Mouse (Mus musculus) CH12.LX (cell line): ENCODE results near the gene 4933424G06Rik. TPM values are rescaled to one million over a fixed set of nuclear protein-coding genes. Genes with fewer than 3 reads are reported as not detected.

ENCODE experiments used
- DNase-seq: peaks from one replicate; pipeline ENCODE4 v3.0.0-alpha.2; 2013; ENCODE audit errors: extremely low read depth
- H3K27ac ChIP-seq: 2 replicates; pipeline ENCODE4 v1.5.1; 2012; ENCODE audit warnings: low read depth, mild to moderate bottlenecking, control low read depth, moderate library complexity; ENCODE audit not compliant: insufficient read depth
- H3K27me3 ChIP-seq: replicated peaks from 2 replicates; pipeline ENCODE3; 2012; ENCODE audit warnings: inconsistent platforms
- H3K36me3 ChIP-seq, 2 experiments: replicated peaks in 1 of 2; 2 replicates each; pipeline versions ENCODE3 to v1.6.1; 2012; ENCODE audit warnings: inconsistent platforms in 1 of 2, low read length in 1 of 2, mild to moderate bottlenecking in 1 of 2, mixed read lengths in 1 of 2, moderate library complexity in 1 of 2; ENCODE audit not compliant: control insufficient read depth in 1 of 2, insufficient read depth in 1 of 2
- H3K4me1 ChIP-seq, 2 experiments: 2 replicates each; pipeline ENCODE4 v1.6.1; 2012; ENCODE audit warnings: inconsistent platforms in 1 of 2, moderate library complexity in 1 of 2; ENCODE audit not compliant: insufficient read depth in 2 of 2, control insufficient read depth in 1 of 2
- H3K4me2 ChIP-seq: 2 replicates; pipeline ENCODE4 v1.6.1; 2012; ENCODE audit warnings: low read depth, mild to moderate bottlenecking, control low read depth; ENCODE audit not compliant: poor library complexity, insufficient read depth, severe bottlenecking
- H3K4me3 ChIP-seq, 3 experiments: fragments of 150-350 bp in 1 of 3; sonication (generic) in 1 of 3; replicated peaks in 1 of 3; 2 replicates each; pipeline versions ENCODE3 to v1.5.1; 2011 to 2012; ENCODE audit warnings: low read depth in 2 of 3, low read length in 2 of 3, mild to moderate bottlenecking in 2 of 3, moderate library complexity in 2 of 3, control low read depth in 1 of 3, improper control_type of control experiment in 1 of 3, inconsistent platforms in 1 of 3, mixed read lengths in 1 of 3; ENCODE audit not compliant: poor library complexity in 1 of 3
- H3K79me2 ChIP-seq: replicated peaks from 2 replicates; pipeline ENCODE4 v1.6.1; 2012; ENCODE audit warnings: mild to moderate bottlenecking, moderate library complexity; ENCODE audit not compliant: control insufficient read depth, poor library complexity, insufficient read depth, severe bottlenecking; ENCODE audit errors: extremely low read depth
- H3K9ac ChIP-seq: 2 replicates; pipeline ENCODE4 v1.6.1; 2012; ENCODE audit warnings: low read depth, mild to moderate bottlenecking, control low read depth, moderate library complexity; ENCODE audit not compliant: insufficient read depth
- H3K9me3 ChIP-seq: replicated peaks from 2 replicates; pipeline ENCODE3; 2012; ENCODE audit warnings: low read length, inconsistent platforms, mixed read lengths
- BHLHE40 ChIP-seq: IDR thresholded peaks from 2 replicates; pipeline ENCODE4 v1.6.1; 2011; ENCODE audit warnings: mild to moderate bottlenecking, low read depth, low read length, improper control_type of control experiment
- CHD1 ChIP-seq: IDR thresholded peaks from 2 replicates; pipeline ENCODE4 v1.6.1; 2012; ENCODE audit warnings: low read depth, low read length, improper control_type of control experiment, inconsistent platforms
- CHD2 ChIP-seq: IDR thresholded peaks from 2 replicates; pipeline ENCODE4 v1.6.1; 2011; ENCODE audit warnings: low read length, improper control_type of control experiment
- CTCF ChIP-seq, 2 experiments: IDR thresholded peaks in 1 of 2; conservative IDR thresholded peaks in 1 of 2; 2 replicates each; pipeline ENCODE4 v1.5.1; 2011 to 2012; ENCODE audit warnings: low read depth in 2 of 2, low read length in 2 of 2, improper control_type of control experiment in 1 of 2, inconsistent platforms in 1 of 2, mild to moderate bottlenecking in 1 of 2, moderate library complexity in 1 of 2
- E2F4 ChIP-seq: IDR thresholded peaks from 2 replicates; pipeline ENCODE4 v1.6.1; 2011; ENCODE audit warnings: low read depth, low read length, improper control_type of control experiment; ENCODE audit not compliant: insufficient replicate concordance
- ELF1 ChIP-seq: IDR thresholded peaks from 2 replicates; pipeline ENCODE4 v1.6.1; 2014; ENCODE audit warnings: low read depth, mild to moderate bottlenecking, inconsistent platforms, low read length, improper control_type of control experiment
- EP300 ChIP-seq: IDR thresholded peaks from 2 replicates; pipeline ENCODE4 v1.6.1; 2011; ENCODE audit warnings: low read length, improper control_type of control experiment
- ETS1 ChIP-seq: conservative IDR thresholded peaks from 2 replicates; pipeline ENCODE4 v1.6.1; 2012; ENCODE audit warnings: low read depth, mild to moderate bottlenecking, inconsistent platforms, low read length, improper control_type of control experiment, moderate library complexity
- GABPA ChIP-seq: IDR thresholded peaks from 2 replicates; pipeline ENCODE4 v1.6.1; 2012; ENCODE audit warnings: low read depth, low read length, improper control_type of control experiment, inconsistent platforms; ENCODE audit not compliant: insufficient replicate concordance
- JUN ChIP-seq: IDR thresholded peaks from 2 replicates; pipeline ENCODE4 v1.6.1; 2011; ENCODE audit warnings: low read depth, mild to moderate bottlenecking, low read length, improper control_type of control experiment, moderate library complexity; ENCODE audit not compliant: insufficient read depth
- JUND ChIP-seq: conservative IDR thresholded peaks from 2 replicates; pipeline ENCODE4 v1.6.1; 2011; ENCODE audit warnings: low read depth, low read length, improper control_type of control experiment
- MAFK ChIP-seq: IDR thresholded peaks from 2 replicates; pipeline ENCODE4 v1.6.1; 2011; ENCODE audit warnings: low read length, improper control_type of control experiment; ENCODE audit not compliant: insufficient replicate concordance
- MEF2A ChIP-seq: IDR thresholded peaks from 2 replicates; pipeline ENCODE4 v1.6.1; 2014; ENCODE audit warnings: low read depth, mild to moderate bottlenecking, inconsistent platforms, low read length, improper control_type of control experiment, borderline replicate concordance
- MYC ChIP-seq: IDR thresholded peaks from 2 replicates; pipeline ENCODE4 v1.6.1; 2011; ENCODE audit warnings: low read depth, mild to moderate bottlenecking, improper control_type of control experiment, low read length
- NELFE ChIP-seq: IDR thresholded peaks from 2 replicates; pipeline ENCODE4 v1.6.1; 2011; ENCODE audit warnings: low read depth, low read length, improper control_type of control experiment
- PAX5 ChIP-seq: IDR thresholded peaks from 2 replicates; pipeline ENCODE4 v1.6.1; 2012; ENCODE audit warnings: low read length, inconsistent platforms, mixed read lengths
- POLR2A ChIP-seq: IDR thresholded peaks from 2 replicates; pipeline ENCODE4 v1.6.1; 2011; ENCODE audit warnings: low read depth, mild to moderate bottlenecking, improper control_type of control experiment, low read length
- RAD21 ChIP-seq: IDR thresholded peaks from 2 replicates; pipeline ENCODE4 v1.6.1; 2011; ENCODE audit warnings: low read depth, mild to moderate bottlenecking, low read length, improper control_type of control experiment, moderate library complexity
- SIN3A ChIP-seq: IDR thresholded peaks from 2 replicates; pipeline ENCODE4 v1.6.1; 2012; ENCODE audit warnings: low read length, improper control_type of control experiment, inconsistent platforms
- SMC3 ChIP-seq: IDR thresholded peaks from 2 replicates; pipeline ENCODE4 v1.6.1; 2011; ENCODE audit warnings: low read depth, low read length, improper control_type of control experiment
- TBP ChIP-seq: conservative IDR thresholded peaks from 2 replicates; pipeline ENCODE4 v1.6.1; 2011; ENCODE audit warnings: low read depth, low read length, improper control_type of control experiment
- TCF12 ChIP-seq: IDR thresholded peaks from 2 replicates; pipeline ENCODE4 v1.6.1; 2014; ENCODE audit warnings: low read depth, mild to moderate bottlenecking, inconsistent platforms, low read length, improper control_type of control experiment
- UBTF ChIP-seq: IDR thresholded peaks from 2 replicates; pipeline ENCODE4 v1.6.1; 2012; ENCODE audit warnings: low read depth, mild to moderate bottlenecking, inconsistent platforms, low read length, improper control_type of control experiment, moderate library complexity
- USF1 ChIP-seq: IDR thresholded peaks from 2 replicates; pipeline ENCODE4 v1.6.1; 2014; ENCODE audit warnings: low read depth, mild to moderate bottlenecking, inconsistent platforms, low read length, improper control_type of control experiment
- USF2 ChIP-seq: conservative IDR thresholded peaks from 2 replicates; pipeline ENCODE4 v1.6.1; 2011; ENCODE audit warnings: low read depth, low read length, improper control_type of control experiment
- ZC3H11A ChIP-seq: IDR thresholded peaks from 2 replicates; pipeline ENCODE4 v1.6.1; 2012; ENCODE audit warnings: low read depth, mild to moderate bottlenecking, inconsistent platforms, low read length, improper control_type of control experiment
- ZKSCAN1 ChIP-seq: IDR thresholded peaks from 2 replicates; pipeline ENCODE4 v1.6.1; 2012; ENCODE audit warnings: low read depth, inconsistent platforms, low read length, improper control_type of control experiment, borderline replicate concordance
- ZMIZ1 ChIP-seq: IDR thresholded peaks from 2 replicates; pipeline ENCODE4 v1.6.1; 2012; ENCODE audit warnings: low read depth, mild to moderate bottlenecking, inconsistent platforms, low read length, improper control_type of control experiment
- ZNF384 ChIP-seq: IDR thresholded peaks from 2 replicates; pipeline ENCODE4 v1.6.1; 2012; ENCODE audit warnings: low read depth, low read length, improper control_type of control experiment, inconsistent platforms
- dilution Hi-C: fragments of 300-500 bp; cut with MboI; formaldehyde crosslinking; loops from 2 replicates; pipeline ENCODE4 v1.14.3; 2020; ENCODE audit warnings: low sequenced_read_pairs; ENCODE audit not compliant: extremely low pct_unique_long_range_greater_than_20kb, extremely low pct_ligation_motif_present
- in situ Hi-C: fragments of 300-500 bp; cut with MboI; formaldehyde crosslinking; loops from 3 replicates; pipeline ENCODE4 v1.14.3; 2019; ENCODE audit warnings: low sequenced_read_pairs, low pct_ligation_motif_present, low pct_unique_long_range_greater_than_20kb, mixed read lengths
- polyA plus RNA-seq: library from polyadenylated mRNA; unstranded; fragments of >175 nt; gene quantifications from 2 replicates; pipeline ENCODE4 v1.2.1, GENCODE M21; 2012; ENCODE audit warnings: low read depth; ENCODE audit not compliant: insufficient read length
- total RNA-seq, 2 experiments: library from RNA; depleted of rRNA; stranded (reverse); fragments of 300-350 nt in 1 of 2; fragments of >200 nt in 1 of 2; gene quantifications; 2 replicates each; pipeline ENCODE4 v1.2.3; 2012 to 2014

4933424G06Rik gene
- total and polyA plus RNA-seq, 3 experiments, result not detected

- H3K4me2 ChIP-seq, result peak overlapping the region; percentile 35
- H3K9ac ChIP-seq, result peak overlapping the region; percentile 8; the same call in 1 of the 2 replicates
- no peak overlapping the region for H3K27ac ChIP-seq
- no peaks in the 10 kb centered on the region for H3K27me3 ChIP-seq
- no peak for DNase-seq
- no peaks in the 10 kb centered on the region for H3K9me3 ChIP-seq
- H3K4me1 ChIP-seq, result peaks cover 0 to 19% of the 10 kb centered on the region in 2 experiments; a peak in 2 of 4 replicates
- no peak for TF ChIP-seq ZNF384
- TF ChIP-seq RAD21, result no peak
- no peak for TF ChIP-seq GABPA
- no peak for TF ChIP-seq PAX5
- no peak for TF ChIP-seq ZMIZ1
- no peak for TF ChIP-seq USF2
- no peak for TF ChIP-seq ZC3H11A
- no peak for TF ChIP-seq ELF1
- H3K79me2 ChIP-seq, result peaks cover 12% of the 10 kb centered on the region
- in situ Hi-C loops, result no loop called here
- H3K4me3 ChIP-seq, result peak overlapping the region; percentile 42 to 70 (median 67)
- dilution Hi-C loops, result no loop called here
- H3K36me3 ChIP-seq, result peaks cover 14 to 30% of the 10 kb centered on the region in 2 experiments
Observed at GRCm38 (mm10) chr1:36690671-36691235, 19.2 kb upstream of the 4933424G06Rik start.

GRCm38 (mm10) chr1:36691271-36692155 is 18.4 kb upstream of the 4933424G06Rik start, which contains the start of gene Cox5b:
Gene Cox5b, plus strand, starts transcription at chr1:36691449.
- Histone ChIP-seq H3K9ac (peak within 1 kb of the TSS; percentile 90), H3K9me3 (no peaks in the 10 kb centered on the region), H3K4me2 (peak within 1 kb of the TSS; percentile 93), H3K36me3 (peaks cover 14 to 33% of the 10 kb centered on the region in 2 experiments), H3K4me1 (peaks cover 0 to 19% of the 10 kb centered on the region in 2 experiments; a peak in 2 of 4 replicates), H3K79me2 (peaks cover 12% of the 10 kb centered on the region), H3K27me3 (no peaks in the 10 kb centered on the region), H3K4me3 (peak within 1 kb of the TSS; percentile 70 to 97 (median 91)), H3K27ac (peak within 1 kb of the TSS; percentile 10; the same call in 1 of the 2 replicates)
- dilution Hi-C loops, result no loop called here
- DNase-seq, result peak; percentile 99
- in situ Hi-C loops, result no loop called here
- TF ChIP-seq MEF2A, result peak; percentile 63; the same call in 1 of the 2 replicates
- TF ChIP-seq POLR2A, result peak; percentile 78
- no peak for TF ChIP-seq ZKSCAN1
- TF ChIP-seq ELF1, result peak; percentile 97
- TF ChIP-seq ZMIZ1, result peak; percentile 84
- no peak for TF ChIP-seq CTCF (conservative IDR thresholded peaks at IDR 0.05 in 1 of 2, IDR thresholded peaks at IDR 0.05 in 1 of 2; ENCODE audit: low read depth in 2 of 2, low read length in 2 of 2)
- TF ChIP-seq USF2, result no peak
- TF ChIP-seq USF1, result no peak
- TF ChIP-seq EP300, result no peak
- no peak; the same call in 1 of the 2 replicates for TF ChIP-seq GABPA
- TF ChIP-seq CHD2, result no peak
- TF ChIP-seq TCF12, result peak; percentile 62
- no peak for TF ChIP-seq ETS1
- TF ChIP-seq SMC3, result no peak
- TF ChIP-seq NELFE, result peak; percentile 86
- TF ChIP-seq MAFK, result no peak
- TF ChIP-seq TBP, result 0 out of 2 replicates have a peak, but pooled peaks have one; percentile 46
- TF ChIP-seq MYC, result no peak
- TF ChIP-seq E2F4, result peak; percentile 43; the same call in 1 of the 2 replicates
- TF ChIP-seq SIN3A, result peak; percentile 83; the same call in 1 of the 2 replicates
- no peak for TF ChIP-seq BHLHE40
- no peak for TF ChIP-seq ZNF384
- no peak for TF ChIP-seq ZC3H11A
- no peak for TF ChIP-seq UBTF
- no peak for TF ChIP-seq CHD1
- no peak for TF ChIP-seq JUN
- TF ChIP-seq JUND, result no peak
